Mouse (Mus musculus): Measurements from ENCODE around the gene Fam174b. TPM values are rescaled to one million over a fixed set of nuclear protein-coding genes. Genes with fewer than 3 reads are reported as not detected.

The Fam174b gene
- polyA plus RNA-seq, 1 experiment = 0.83 TPM

DNA sequence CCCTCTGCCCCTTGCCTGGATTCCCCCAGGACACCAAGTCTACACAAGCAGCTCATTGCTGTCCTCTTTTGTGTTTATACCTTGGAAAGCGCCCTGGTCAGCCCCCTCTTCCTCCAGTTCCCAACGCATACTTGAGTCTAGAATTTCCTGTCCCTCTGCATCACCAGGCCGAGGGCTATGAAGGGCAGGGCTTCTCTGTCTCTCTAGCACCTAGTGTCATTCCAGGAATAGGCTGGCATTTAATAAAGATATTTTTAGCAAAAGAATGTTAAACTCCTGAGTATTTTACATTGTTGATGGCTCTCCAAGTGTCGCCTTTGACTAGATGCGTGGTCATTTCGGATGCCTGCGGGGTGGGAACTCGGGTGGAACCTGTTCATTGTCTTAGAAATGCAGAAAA, 3.0 kb downstream of the Fam174b start:
- no peak overlapping the region for H3K27ac ChIP-seq (replicated peaks; ENCODE audit: low read depth, low read length)
- no peak overlapping the region for H3K4me3 ChIP-seq (ENCODE audit: insufficient read depth, low read depth, low read length)
- no peaks in the 10 kb centered on the region for H3K4me1 ChIP-seq (ENCODE audit: control insufficient read depth, insufficient read depth, insufficient read length, low read length)

DNA sequence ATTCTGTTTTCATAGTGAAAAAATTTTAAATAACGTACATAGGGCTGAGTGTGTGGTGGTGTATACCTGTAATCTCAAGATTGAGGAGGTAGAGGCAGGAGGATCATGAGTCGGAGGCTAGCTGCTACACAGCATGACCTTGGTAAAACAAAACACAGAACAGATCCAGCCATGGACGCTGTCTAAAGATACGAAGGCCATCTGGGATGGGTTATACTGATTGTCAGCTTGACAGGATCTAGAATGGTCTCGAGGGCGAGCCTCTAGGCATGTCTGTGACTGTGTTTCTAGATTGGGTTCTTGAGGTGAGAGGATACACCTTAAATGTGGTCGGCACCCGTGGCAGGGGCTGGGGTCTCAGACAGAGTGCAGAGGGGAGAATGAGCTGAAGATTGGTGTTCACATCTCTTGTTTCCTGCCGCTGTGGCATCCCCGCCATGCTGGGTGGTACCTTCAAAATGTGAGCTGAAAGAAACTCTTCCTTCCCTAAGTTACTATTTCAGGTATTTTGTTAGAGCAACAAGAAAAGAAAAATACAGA, 3.8 kb downstream of the Fam174b start:
- no peaks in the 10 kb centered on the region for H3K4me1 ChIP-seq (ENCODE audit: control insufficient read depth, insufficient read depth, insufficient read length, low read length)
- no peak overlapping the region for H3K27ac ChIP-seq (replicated peaks; ENCODE audit: low read depth, low read length)
- H3K4me3 ChIP-seq (ENCODE audit: insufficient read depth, low read depth, low read length) = no peak overlapping the region

DNA sequence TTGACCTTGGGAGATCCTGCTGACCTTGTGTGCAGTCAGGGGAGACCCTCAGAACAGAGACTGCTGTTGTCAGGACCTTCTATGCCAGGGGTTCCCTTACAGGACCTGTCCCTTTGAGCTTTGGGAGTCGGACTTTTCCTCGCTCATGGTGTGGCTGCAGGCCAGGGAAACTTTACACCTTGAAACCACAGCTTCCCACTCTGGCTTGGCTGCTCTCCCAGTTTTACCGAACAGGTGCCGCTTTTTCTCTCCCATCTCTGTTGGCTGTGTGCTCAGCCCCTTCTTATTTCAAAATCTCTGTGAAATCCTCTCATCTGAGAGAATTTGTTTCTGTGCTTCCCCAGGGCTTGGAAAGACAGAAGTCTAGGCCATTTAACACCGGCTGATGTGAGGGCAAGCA, 5.8 kb downstream of the Fam174b start:
- Histone ChIP-seq H3K4me1 (ENCODE audit: control insufficient read depth, insufficient read depth, insufficient read length, low read length) (no peaks in the 10 kb centered on the region), H3K4me3 (ENCODE audit: insufficient read depth, low read depth, low read length) (no peak overlapping the region), H3K27ac (replicated peaks; ENCODE audit: low read depth, low read length) (no peak overlapping the region)

- H3K4me3 ChIP-seq (ENCODE audit: insufficient read depth, low read depth, low read length) = no peak overlapping the region
- H3K4me1 ChIP-seq (ENCODE audit: control insufficient read depth, insufficient read depth, insufficient read length, low read length) = no peaks in the 10 kb centered on the region
- H3K27ac ChIP-seq (replicated peaks; ENCODE audit: low read depth, low read length) = no peak overlapping the region
Measured at GRCm38 (mm10) chr7:73746836-73747235, 6.7 kb downstream of the Fam174b start.

- H3K4me1 ChIP-seq (ENCODE audit: control insufficient read depth, insufficient read depth, insufficient read length, low read length) = no peaks in the 10 kb centered on the region
- no peak overlapping the region for H3K27ac ChIP-seq (replicated peaks; ENCODE audit: low read depth, low read length)
- H3K4me3 ChIP-seq (ENCODE audit: insufficient read depth, low read depth, low read length) = no peak overlapping the region
Measured at GRCm38 (mm10) chr7:73747531-73747930, 7.4 kb downstream of the Fam174b start.

- H3K4me3 ChIP-seq (ENCODE audit: insufficient read depth, low read depth, low read length) = no peak overlapping the region
Measured at GRCm38 (mm10) chr7:73748437-73749108, 8.5 kb downstream of the Fam174b start.

DNA sequence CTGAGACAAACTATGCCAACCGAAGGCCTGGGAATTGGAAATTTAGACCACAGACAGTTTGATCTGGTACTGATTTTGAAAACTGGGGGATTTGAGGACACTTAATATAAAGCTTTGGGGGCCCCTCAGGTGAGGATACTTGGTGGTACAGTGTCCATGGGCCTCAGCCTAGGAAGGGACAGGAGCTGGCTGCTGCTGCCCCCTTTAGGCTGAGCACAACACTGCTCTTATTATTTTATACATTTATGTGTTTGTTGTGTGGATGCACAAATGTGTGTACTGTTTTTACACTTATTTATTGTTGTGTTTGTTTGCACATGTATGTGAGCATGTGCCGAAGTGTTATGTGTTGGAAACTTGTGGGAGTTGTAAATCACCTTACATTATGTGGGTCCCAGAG, 9.2 kb downstream of the Fam174b start:
- no peak overlapping the region for H3K27ac ChIP-seq (replicated peaks; ENCODE audit: low read depth, low read length)
- no peak overlapping the region for H3K4me3 ChIP-seq (ENCODE audit: insufficient read depth, low read depth, low read length)
- no peaks in the 10 kb centered on the region for H3K4me1 ChIP-seq (ENCODE audit: control insufficient read depth, insufficient read depth, insufficient read length, low read length)

More at GRCm38 (mm10) chr7:73748437-73749108, 8.5 kb downstream of the Fam174b start:
- Histone ChIP-seq H3K27ac (replicated peaks; ENCODE audit: low read depth, low read length) (no peak overlapping the region), H3K4me1 (ENCODE audit: control insufficient read depth, insufficient read depth, insufficient read length, low read length) (no peaks in the 10 kb centered on the region)

DNA sequence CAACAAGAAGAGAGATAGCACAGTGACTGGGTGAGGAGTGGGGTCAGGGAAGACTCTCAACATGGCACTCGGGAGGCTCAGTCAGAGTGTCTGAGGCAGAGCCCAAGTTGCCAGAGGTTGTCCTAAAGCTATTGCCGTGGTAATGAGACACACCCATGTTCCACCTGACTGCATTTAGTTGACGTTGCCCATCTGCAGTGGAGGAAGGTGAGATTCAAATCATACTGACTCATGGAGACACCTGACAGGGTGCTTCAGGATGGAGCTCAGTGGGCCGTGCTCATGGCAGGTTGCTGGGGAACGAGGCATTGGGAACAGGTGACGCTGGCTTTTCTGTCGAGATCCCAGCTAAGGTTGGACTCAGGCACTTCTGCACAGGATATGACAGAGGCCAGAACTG, 9.9 kb downstream of the Fam174b start:
- H3K4me1 ChIP-seq (ENCODE audit: control insufficient read depth, insufficient read depth, insufficient read length, low read length) = no peaks in the 10 kb centered on the region
- no peak overlapping the region for H3K4me3 ChIP-seq (ENCODE audit: insufficient read depth, low read depth, low read length)
- no peak overlapping the region for H3K27ac ChIP-seq (replicated peaks; ENCODE audit: low read depth, low read length)

- Histone ChIP-seq H3K27ac (replicated peaks; ENCODE audit: low read depth, low read length) (no peak overlapping the region), H3K4me1 (ENCODE audit: control insufficient read depth, insufficient read depth, insufficient read length, low read length) (no peaks in the 10 kb centered on the region), H3K4me3 (ENCODE audit: insufficient read depth, low read depth, low read length) (no peak overlapping the region)
Measured at GRCm38 (mm10) chr7:73753598-73753997, 13.5 kb downstream of the Fam174b start.

DNA sequence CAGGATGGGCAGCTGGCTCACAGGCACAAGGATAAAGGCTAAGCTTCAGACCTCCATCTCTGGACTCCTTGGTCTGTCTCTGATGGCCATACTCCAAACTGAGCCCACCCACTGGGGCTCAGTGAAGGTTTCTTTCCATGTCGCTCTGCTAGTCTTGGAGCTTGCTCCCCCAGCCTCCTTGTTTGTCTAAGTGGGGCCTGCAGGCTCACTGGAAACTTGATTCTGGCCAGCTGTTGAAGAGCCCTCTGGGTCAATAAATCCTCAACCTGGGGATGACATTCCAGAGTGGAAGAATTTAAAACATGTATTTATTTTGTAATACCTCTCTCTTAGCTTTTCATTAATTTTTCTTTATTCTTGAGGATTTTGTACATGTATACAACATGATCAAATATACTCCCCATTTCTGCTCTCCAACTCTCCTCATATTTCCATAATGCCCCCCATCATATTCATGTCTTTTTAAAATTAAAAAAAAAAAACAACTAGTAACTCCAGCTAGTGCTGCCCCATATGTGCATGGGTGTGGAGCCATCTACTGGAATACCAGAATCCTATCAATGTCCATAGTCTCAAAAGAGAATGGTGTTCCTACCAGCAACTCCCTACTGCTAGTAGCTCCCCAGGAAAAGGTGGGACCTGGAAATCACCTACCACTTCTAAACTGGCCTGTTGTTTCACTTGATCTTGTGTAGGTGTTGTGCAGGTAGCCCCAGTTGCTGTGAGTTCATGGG, 15.4 kb downstream of the Fam174b start:
- H3K27ac ChIP-seq (replicated peaks; ENCODE audit: low read depth, low read length) = no peak overlapping the region
- no peaks in the 10 kb centered on the region for H3K4me1 ChIP-seq (ENCODE audit: control insufficient read depth, insufficient read depth, insufficient read length, low read length)
- no peak overlapping the region for H3K4me3 ChIP-seq (ENCODE audit: insufficient read depth, low read depth, low read length)

GRCm38 (mm10) chr7:73761691-73762189, 21.6 kb downstream of the Fam174b start:
- Histone ChIP-seq H3K4me1 (ENCODE audit: control insufficient read depth, insufficient read depth, insufficient read length, low read length) (no peaks in the 10 kb centered on the region), H3K27ac (replicated peaks; ENCODE audit: low read depth, low read length) (no peak overlapping the region), H3K4me3 (ENCODE audit: insufficient read depth, low read depth, low read length) (no peak overlapping the region)

GRCm38 (mm10) chr7:73764679-73765078, 24.6 kb downstream of the Fam174b start:
- H3K27ac ChIP-seq (replicated peaks; ENCODE audit: low read depth, low read length) = no peak overlapping the region
- H3K4me3 ChIP-seq (ENCODE audit: insufficient read depth, low read depth, low read length) = no peak overlapping the region
- H3K4me1 ChIP-seq (ENCODE audit: control insufficient read depth, insufficient read depth, insufficient read length, low read length) = no peaks in the 10 kb centered on the region

DNA sequence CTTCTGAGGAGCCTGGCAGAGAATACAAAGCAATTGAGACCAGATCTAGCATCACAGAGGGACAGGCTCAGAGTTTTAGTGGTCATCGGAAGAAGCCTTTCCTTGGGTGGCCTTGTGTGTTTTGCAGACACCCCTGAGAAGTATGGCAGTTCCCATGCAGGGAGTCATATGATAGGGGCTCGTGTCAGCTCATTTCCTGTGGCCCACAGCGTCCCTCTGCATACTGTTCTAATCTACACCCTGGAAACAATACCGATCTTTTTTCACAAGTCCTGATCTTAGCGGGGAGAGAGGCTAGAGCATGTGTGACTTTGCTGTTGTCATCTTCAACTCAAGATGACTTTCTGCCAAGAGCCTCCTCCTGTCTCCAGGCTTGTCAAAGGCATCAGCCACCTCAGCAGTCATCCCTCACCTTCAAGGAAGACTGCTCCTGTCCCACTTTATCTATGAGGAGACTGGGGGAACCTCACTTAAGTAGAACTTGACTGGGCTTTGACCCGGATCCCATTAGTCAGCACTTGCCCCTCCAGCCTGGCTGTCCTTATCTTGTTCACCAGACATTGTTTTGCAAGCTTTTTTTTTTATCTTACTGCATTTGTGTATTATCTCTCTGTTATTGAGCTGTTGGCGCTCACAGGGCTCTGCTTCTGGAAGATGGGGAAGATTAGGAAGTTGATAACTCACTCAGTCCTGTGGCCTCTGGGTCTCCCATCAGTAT, 25.2 kb downstream of the Fam174b start:
- H3K4me3 ChIP-seq (ENCODE audit: insufficient read depth, low read depth, low read length) = no peak overlapping the region
- H3K27ac ChIP-seq (replicated peaks; ENCODE audit: low read depth, low read length) = no peak overlapping the region
- H3K4me1 ChIP-seq (ENCODE audit: control insufficient read depth, insufficient read depth, insufficient read length, low read length) = no peaks in the 10 kb centered on the region

DNA sequence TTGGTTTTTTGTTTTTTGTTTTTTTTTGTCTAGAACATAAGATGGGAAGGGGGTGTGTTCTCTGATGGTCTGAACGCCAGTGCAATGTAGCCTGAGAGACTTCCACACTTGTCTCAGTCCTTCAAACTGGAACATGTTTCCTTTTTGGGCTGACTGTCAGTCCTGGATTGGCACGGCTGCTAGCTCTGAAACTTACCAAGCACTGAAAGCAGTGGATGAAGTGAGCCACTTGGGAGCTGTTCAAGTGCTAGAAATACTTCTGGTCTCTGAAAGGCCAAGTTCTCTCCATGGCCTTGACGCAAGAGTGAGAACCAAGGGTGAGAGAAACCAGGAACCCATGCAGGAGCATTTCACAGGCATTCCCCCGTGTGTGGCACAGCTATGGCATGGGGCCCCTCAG, 29.1 kb downstream of the Fam174b start:
- Histone ChIP-seq H3K27ac (replicated peaks; ENCODE audit: low read depth, low read length) (no peak overlapping the region), H3K4me1 (ENCODE audit: control insufficient read depth, insufficient read depth, insufficient read length, low read length) (no peaks in the 10 kb centered on the region), H3K4me3 (ENCODE audit: insufficient read depth, low read depth, low read length) (no peak overlapping the region)
